Mouse (Mus musculus): ENCODE measurements at regions not wholly inside any gene's neighbourhood (a gene's known extent, or its start where the extent isn't known, plus 50 kb on each side); places are given as distances from the start of the nearest gene placed in this dataset.

GRCm38 (mm10) chr13:72691783-72692729 lies 63.4 kb downstream of the Irx2 start:
- no peak for DNase-seq

GRCm38 (mm10) chr13:72707469-72707868 lies 78.8 kb downstream of the Irx2 start:
- no peak for DNase-seq

- no peak for DNase-seq
Observed at GRCm38 (mm10) chr13:72708728-72709127, 80.1 kb downstream of the Irx2 start.

- DNase-seq: no peak
Observed at GRCm38 (mm10) chr13:72710051-72710450, 81.4 kb downstream of the Irx2 start.

- no peak for DNase-seq
Observed at GRCm38 (mm10) chr13:72711136-72711535, 82.5 kb downstream of the Irx2 start.

GRCm38 (mm10) chr13:72711842-72712330 lies 83.3 kb downstream of the Irx2 start:
- DNase-seq: no peak

- DNase-seq: no peak
Observed at GRCm38 (mm10) chr13:72714793-72715192, 86.2 kb downstream of the Irx2 start.

GRCm38 (mm10) chr13:72715959-72716680 lies 87.5 kb downstream of the Irx2 start:
- no peak for DNase-seq

- no peak for DNase-seq
Observed at GRCm38 (mm10) chr13:72727126-72727525, 98.5 kb downstream of the Irx2 start.

- peak; percentile 89 for DNase-seq
Observed at GRCm38 (mm10) chr13:72735916-72736315, 107.3 kb downstream of the Irx2 start.

- no peak for DNase-seq
Observed at GRCm38 (mm10) chr13:72736992-72737391, 108.4 kb downstream of the Irx2 start.

- no peak for DNase-seq
Observed at GRCm38 (mm10) chr13:72747187-72747586, 118.6 kb downstream of the Irx2 start.

GRCm38 (mm10) chr13:72755036-72755435 lies 126.4 kb downstream of the Irx2 start:
- peak; percentile 81 for DNase-seq

GRCm38 (mm10) chr13:72762481-72762880 lies 133.9 kb downstream of the Irx2 start:
- no peak for DNase-seq

- DNase-seq: no peak
Observed at GRCm38 (mm10) chr13:72763337-72763736, 134.7 kb downstream of the Irx2 start.

- DNase-seq: no peak
Observed at GRCm38 (mm10) chr13:72767306-72767705, 138.7 kb downstream of the Irx2 start.

- DNase-seq: no peak
Observed at GRCm38 (mm10) chr13:72769007-72769595, 140.5 kb downstream of the Irx2 start.

- DNase-seq: peak; percentile 52
Observed at GRCm38 (mm10) chr13:72783026-72783726, 154.6 kb downstream of the Irx2 start.

- peak; percentile 44 for DNase-seq
Observed at GRCm38 (mm10) chr13:72783727-72784070, 155.1 kb downstream of the Irx2 start.

GRCm38 (mm10) chr13:72792695-72793094 lies 164.1 kb downstream of the Irx2 start:
- DNase-seq: no peak

- no peak for DNase-seq
Observed at GRCm38 (mm10) chr13:72800021-72800420, 171.4 kb downstream of the Irx2 start.

GRCm38 (mm10) chr13:72800546-72800945 lies 171.9 kb downstream of the Irx2 start:
- DNase-seq: no peak

- no peak for DNase-seq
Observed at GRCm38 (mm10) chr13:72803374-72803773, 174.8 kb downstream of the Irx2 start.
